Mouse (Mus musculus) MEL (cell line): ENCODE results near the gene Zkscan8. TPM values are rescaled to one million over a fixed set of nuclear protein-coding genes. Genes with fewer than 3 reads are reported as not detected.

Experiments used
- DNase-seq: peaks from one replicate; pipeline ENCODE4 v3.0.0; 2011; ENCODE audit warnings: low read depth, low spot score
- H3K27ac ChIP-seq: 2 replicates; pipeline ENCODE4 v1.5.1; 2012; ENCODE audit warnings: low read depth, mild to moderate bottlenecking, control low read depth, low read length, moderate library complexity; ENCODE audit not compliant: control insufficient read depth
- H3K27me3 ChIP-seq, 2 experiments: fragments of 150-350 bp in 1 of 2; sonication (generic) in 1 of 2; 2 replicates each; pipeline ENCODE4 v1.6.1; 2012; ENCODE audit warnings: low read length in 2 of 2, mild to moderate bottlenecking in 2 of 2, improper control_type of control experiment in 1 of 2, moderate library complexity in 1 of 2; ENCODE audit not compliant: insufficient read depth in 2 of 2, control insufficient read depth in 1 of 2
- H3K36me3 ChIP-seq, 2 experiments: 2 replicates each; pipeline ENCODE4 v1.6.1; 2012 to 2014; ENCODE audit warnings: low read length in 2 of 2, improper control_type of control experiment in 1 of 2, inconsistent platforms in 1 of 2, mild to moderate bottlenecking in 1 of 2; ENCODE audit not compliant: insufficient read depth in 2 of 2, control insufficient read depth in 1 of 2
- H3K4me1 ChIP-seq, 2 experiments: fragments of 150-350 bp in 1 of 2; sonication (generic) in 1 of 2; 2 replicates each; pipeline ENCODE4 v1.6.1; 2012; ENCODE audit warnings: low read length in 2 of 2, improper control_type of control experiment in 1 of 2, mild to moderate bottlenecking in 1 of 2; ENCODE audit not compliant: insufficient read depth in 2 of 2, control insufficient read depth in 1 of 2
- H3K4me3 ChIP-seq, 2 experiments: fragments of 150-350 bp in 1 of 2; sonication (generic) in 1 of 2; 2 replicates each; pipeline ENCODE4 v1.5.1; 2012; ENCODE audit warnings: low read depth in 2 of 2, low read length in 2 of 2, mild to moderate bottlenecking in 2 of 2, moderate library complexity in 2 of 2, control low read depth in 1 of 2, improper control_type of control experiment in 1 of 2; ENCODE audit not compliant: control insufficient read depth in 1 of 2, insufficient read depth in 1 of 2
- H3K79me2 ChIP-seq: 2 replicates; pipeline ENCODE4 v1.6.1; 2012; ENCODE audit warnings: mild to moderate bottlenecking, low read length, moderate library complexity; ENCODE audit not compliant: control insufficient read depth, poor library complexity, insufficient read depth
- H3K9ac ChIP-seq: 2 replicates; pipeline ENCODE4 v1.6.1; 2012; ENCODE audit warnings: low read depth, mild to moderate bottlenecking, control low read depth, low read length, moderate library complexity; ENCODE audit not compliant: control insufficient read depth, poor library complexity, severe bottlenecking
- H3K9me3 ChIP-seq: fragments of 150-350 bp; sonication (generic); replicated peaks from 2 replicates; pipeline ENCODE4 v1.6.1; 2012; ENCODE audit warnings: mild to moderate bottlenecking, low read length, improper control_type of control experiment, moderate library complexity; ENCODE audit not compliant: insufficient read depth
- BHLHE40 ChIP-seq: IDR thresholded peaks from 2 replicates; pipeline ENCODE4 v1.6.1; 2012; ENCODE audit warnings: low read depth, mild to moderate bottlenecking, inconsistent platforms, low read length, improper control_type of control experiment, borderline replicate concordance
- CHD1 ChIP-seq: IDR thresholded peaks from 2 replicates; pipeline ENCODE4 v1.6.1; 2012; ENCODE audit warnings: low read depth, mild to moderate bottlenecking, inconsistent platforms, low read length, improper control_type of control experiment
- CHD2 ChIP-seq: IDR thresholded peaks from 2 replicates; pipeline ENCODE4 v1.6.1; 2011; ENCODE audit warnings: low read length, improper control_type of control experiment
- CTCF ChIP-seq, 3 experiments: IDR thresholded peaks in 2 of 3; conservative IDR thresholded peaks in 1 of 3; 2 replicates each; pipeline ENCODE4 v1.5.1; 2011 to 2012; ENCODE audit warnings: low read length in 3 of 3, low read depth in 2 of 3, mild to moderate bottlenecking in 2 of 3, improper control_type of control experiment in 1 of 3, inconsistent platforms in 1 of 3, mixed read lengths in 1 of 3, moderate library complexity in 1 of 3; ENCODE audit not compliant: control insufficient read depth in 1 of 3, insufficient read depth in 1 of 3, poor library complexity in 1 of 3, severe bottlenecking in 1 of 3
- E2F4 ChIP-seq: IDR thresholded peaks from 2 replicates; pipeline ENCODE4 v1.6.1; 2011; ENCODE audit warnings: low read depth, low read length, improper control_type of control experiment, borderline replicate concordance
- ELF1 ChIP-seq: IDR thresholded peaks from 2 replicates; pipeline ENCODE4 v1.6.1; 2014; ENCODE audit warnings: low read depth, mild to moderate bottlenecking, inconsistent platforms, low read length, improper control_type of control experiment, moderate library complexity
- ETS1 ChIP-seq: IDR thresholded peaks from 2 replicates; pipeline ENCODE4 v1.6.1; 2012; ENCODE audit warnings: low read depth, mild to moderate bottlenecking, inconsistent platforms, low read length, improper control_type of control experiment, moderate library complexity
- GABPA ChIP-seq: IDR thresholded peaks from 2 replicates; pipeline ENCODE4 v1.6.1; 2012; ENCODE audit warnings: low read depth, mild to moderate bottlenecking, inconsistent platforms, low read length, improper control_type of control experiment, moderate library complexity
- GATA1 ChIP-seq: IDR thresholded peaks from 2 replicates; pipeline ENCODE4 v1.6.1; 2011; ENCODE audit warnings: low read depth, low read length, improper control_type of control experiment
- HCFC1 ChIP-seq: IDR thresholded peaks from 2 replicates; pipeline ENCODE4 v1.6.1; 2012; ENCODE audit warnings: low read depth, mild to moderate bottlenecking, inconsistent platforms, low read length, improper control_type of control experiment, moderate library complexity
- JUND ChIP-seq: IDR thresholded peaks from 2 replicates; pipeline ENCODE4 v1.6.1; 2011; ENCODE audit warnings: low read depth, mild to moderate bottlenecking, improper control_type of control experiment, low read length
- KAT2A ChIP-seq: conservative IDR thresholded peaks from 2 replicates; pipeline ENCODE4 v1.6.1; 2012; ENCODE audit warnings: low read depth, low read length, improper control_type of control experiment, inconsistent platforms
- MAX ChIP-seq: IDR thresholded peaks from 2 replicates; pipeline ENCODE4 v1.6.1; 2011; ENCODE audit warnings: low read length, improper control_type of control experiment
- MAZ ChIP-seq: IDR thresholded peaks from 2 replicates; pipeline ENCODE4 v1.6.1; 2012; ENCODE audit warnings: low read depth, mild to moderate bottlenecking, inconsistent platforms, low read length, improper control_type of control experiment
- MXI1 ChIP-seq: IDR thresholded peaks from 2 replicates; pipeline ENCODE4 v1.6.1; 2011; ENCODE audit warnings: mild to moderate bottlenecking, low read depth, low read length, improper control_type of control experiment
- MYC ChIP-seq: IDR thresholded peaks from 2 replicates; pipeline ENCODE4 v1.6.1; 2011; ENCODE audit warnings: low read depth, mild to moderate bottlenecking, low read length, improper control_type of control experiment, moderate library complexity
- NELFE ChIP-seq: IDR thresholded peaks from 2 replicates; pipeline ENCODE4 v1.6.1; 2011; ENCODE audit warnings: low read depth, low read length, improper control_type of control experiment
- POLR2A ChIP-seq, 2 experiments: IDR thresholded peaks; 2 replicates each; pipeline ENCODE4 v1.6.1; 2011 to 2012; ENCODE audit warnings: low read length in 2 of 2, mild to moderate bottlenecking in 2 of 2, control low read depth in 1 of 2, improper control_type of control experiment in 1 of 2, low read depth in 1 of 2, moderate library complexity in 1 of 2; ENCODE audit not compliant: control insufficient read depth in 1 of 2, insufficient read depth in 1 of 2, poor library complexity in 1 of 2
- POLR2AphosphoS2 ChIP-seq: IDR thresholded peaks from 2 replicates; pipeline ENCODE4 v1.6.1; 2011; ENCODE audit warnings: low read length, improper control_type of control experiment
- RAD21 ChIP-seq: IDR thresholded peaks from 2 replicates; pipeline ENCODE4 v1.6.1; 2011; ENCODE audit warnings: mild to moderate bottlenecking, low read depth, low read length, improper control_type of control experiment
- RCOR1 ChIP-seq: IDR thresholded peaks from 2 replicates; pipeline ENCODE4 v1.6.1; 2012; ENCODE audit warnings: low read depth, mild to moderate bottlenecking, inconsistent platforms, low read length, improper control_type of control experiment
- TBP ChIP-seq: IDR thresholded peaks from 2 replicates; pipeline ENCODE4 v1.8.0; 2011; ENCODE audit warnings: low read depth, low read length, improper control_type of control experiment
- TCF12 ChIP-seq: IDR thresholded peaks from 2 replicates; pipeline ENCODE4 v1.6.1; 2014; ENCODE audit warnings: low read depth, mild to moderate bottlenecking, inconsistent platforms, low read length, improper control_type of control experiment, moderate library complexity
- UBTF ChIP-seq: IDR thresholded peaks from 2 replicates; pipeline ENCODE4 v1.6.1; 2012; ENCODE audit warnings: low read depth, mild to moderate bottlenecking, inconsistent platforms, low read length, improper control_type of control experiment, moderate library complexity, borderline replicate concordance; ENCODE audit not compliant: insufficient read depth
- ZC3H11A ChIP-seq: IDR thresholded peaks from 2 replicates; pipeline ENCODE4 v1.6.1; 2012; ENCODE audit warnings: low read depth, mild to moderate bottlenecking, inconsistent platforms, low read length, improper control_type of control experiment
- polyA plus RNA-seq, 2 experiments: library from polyadenylated mRNA; stranded (reverse) in 1 of 2; unstranded in 1 of 2; fragments of >175 nt in 1 of 2; fragments of >200 nt in 1 of 2; gene quantifications; 2 replicates each; pipeline versions ENCODE4 v1.2.1 to v1.2.4; 2012; ENCODE audit warnings: low replicate concordance in 2 of 2, low read depth in 1 of 2; ENCODE audit not compliant: insufficient read length in 2 of 2, insufficient read depth in 1 of 2, missing spikeins in 1 of 2
- total RNA-seq: library from RNA; depleted of rRNA; stranded (reverse); fragments of 300-350 nt; gene quantifications from 2 replicates; pipeline ENCODE4 v1.2.3, GENCODE M21; 2012; rRNA removed

Zkscan8 gene
- total RNA-seq (3.2 and 3.9 TPM in 2 replicates), polyA plus RNA-seq (1 to 10 TPM in 1 of 2 experiments, not detected in 1; 3.4 TPM)

GRCm38 (mm10) chr13:21530781-21531201 is at the start of gene Zkscan8:
Gene Zkscan8, minus strand, starts transcription at chr13:21531120.
- peak within 1 kb of the TSS; percentile 72 for H3K27ac ChIP-seq
- DNase-seq, result peak; percentile 92
- no peaks in the 10 kb centered on the region for H3K9me3 ChIP-seq
- no peaks in the 10 kb centered on the region; a peak in 1 of 4 replicates for H3K4me1 ChIP-seq
- peak within 1 kb of the TSS; percentile 100 for H3K9ac ChIP-seq
- H3K27me3 ChIP-seq, result no peaks in the 10 kb centered on the region; a peak in 3 of 4 replicates
- peaks cover 0 to 2% of the 10 kb centered on the region in 2 experiments; a peak in 2 of 4 replicates for H3K36me3 ChIP-seq
- TF ChIP-seq CHD1, result no peak
- no peak; the same call in 1 of the 2 replicates for TF ChIP-seq KAT2A
- peak; percentile 44; the same call in 1 of the 2 replicates for TF ChIP-seq MAX
- peak; percentile 30; the same call in 1 of the 2 replicates for TF ChIP-seq MYC
- no peak for TF ChIP-seq JUND
- peak; percentile 47; the same call in 1 of the 2 replicates for TF ChIP-seq GABPA
- peak; percentile 81 for TF ChIP-seq ELF1
- 0 out of 2 replicates have a peak, but pooled peaks have one; percentile 23 for TF ChIP-seq RCOR1
- no peak for TF ChIP-seq MAZ
- 0 out of 6 replicates have a peak, but pooled peaks of 1 of the 3 experiments have one; percentile 5 for TF ChIP-seq CTCF (IDR thresholded peaks at IDR 0.05 in 2 of 3, conservative IDR thresholded peaks at IDR 0.05 in 1 of 3; ENCODE audit: control insufficient read depth in 1 of 3, insufficient read depth in 1 of 3, low read depth in 2 of 3, low read length in 3 of 3, poor library complexity in 1 of 3, severe bottlenecking in 1 of 3)
- peak; percentile 66 for TF ChIP-seq MXI1
- peak; percentile 20; the same call in 1 of the 2 replicates for TF ChIP-seq ETS1
- TF ChIP-seq POLR2AphosphoS2, result 0 out of 2 replicates have a peak, but pooled peaks have one; percentile 40
- TF ChIP-seq CHD2, result no peak
- peak; percentile 75 to 85 for TF ChIP-seq POLR2A (IDR thresholded peaks at IDR 0.05; ENCODE audit: control insufficient read depth in 1 of 2, insufficient read depth in 1 of 2, low read depth in 1 of 2, low read length in 2 of 2, poor library complexity in 1 of 2)
- TF ChIP-seq TCF12, result peak; percentile 67
- 0 out of 2 replicates have a peak, but pooled peaks have one; percentile 77 for TF ChIP-seq UBTF
- peak; percentile 86 for TF ChIP-seq HCFC1
- no peak for TF ChIP-seq GATA1
- TF ChIP-seq BHLHE40, result no peak
- TF ChIP-seq E2F4, result no peak
- peak; percentile 84 for TF ChIP-seq NELFE
- no peak for TF ChIP-seq ZC3H11A
- TF ChIP-seq TBP, result peak; percentile 70
- TF ChIP-seq RAD21, result no peak
- peaks cover 5% of the 10 kb centered on the region; the same call in 1 of the 2 replicates for H3K79me2 ChIP-seq
- peak within 1 kb of the TSS; percentile 75 to 97 for H3K4me3 ChIP-seq
